Mouse (Mus musculus): Measurements from ENCODE around the gene Actl6b. TPM values are rescaled to one million over a fixed set of nuclear protein-coding genes. Genes with fewer than 3 reads are reported as not detected.

Gene Actl6b
- not detected in 2 replicates for polyA plus RNA-seq (2012; ENCODE audit: low replicate concordance)

GRCm38 (mm10) chr5:137553411-137553837, at the start of gene Actl6b:
Gene Actl6b, plus strand, starts transcription at chr5:137553517.

DNA sequence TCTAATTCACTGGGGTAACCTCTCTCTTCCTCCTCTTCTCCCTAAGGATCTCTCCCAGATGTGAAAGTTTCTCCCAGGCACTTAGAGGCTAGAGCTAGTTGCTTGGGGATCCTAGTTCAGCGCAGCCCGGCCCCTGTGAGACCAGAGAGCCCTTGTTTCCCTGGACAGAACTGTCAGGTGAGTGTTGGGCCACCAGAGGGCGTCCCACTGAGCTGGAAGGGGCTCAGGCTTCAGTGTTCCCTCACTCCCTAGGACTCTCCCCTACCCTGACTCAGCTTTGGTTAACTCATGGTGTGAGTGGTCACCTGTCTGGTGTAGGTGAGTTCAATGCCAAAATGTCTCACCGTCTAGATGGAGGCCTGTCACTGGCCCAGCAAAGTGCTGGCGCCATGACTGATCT, 34.9 kb upstream of the Actl6b start, which contains the start of gene Gigyf1:
TSS of gene Gigyf1 (plus strand) at position 113 of the 400 bp plus-strand sequence.

DNA sequence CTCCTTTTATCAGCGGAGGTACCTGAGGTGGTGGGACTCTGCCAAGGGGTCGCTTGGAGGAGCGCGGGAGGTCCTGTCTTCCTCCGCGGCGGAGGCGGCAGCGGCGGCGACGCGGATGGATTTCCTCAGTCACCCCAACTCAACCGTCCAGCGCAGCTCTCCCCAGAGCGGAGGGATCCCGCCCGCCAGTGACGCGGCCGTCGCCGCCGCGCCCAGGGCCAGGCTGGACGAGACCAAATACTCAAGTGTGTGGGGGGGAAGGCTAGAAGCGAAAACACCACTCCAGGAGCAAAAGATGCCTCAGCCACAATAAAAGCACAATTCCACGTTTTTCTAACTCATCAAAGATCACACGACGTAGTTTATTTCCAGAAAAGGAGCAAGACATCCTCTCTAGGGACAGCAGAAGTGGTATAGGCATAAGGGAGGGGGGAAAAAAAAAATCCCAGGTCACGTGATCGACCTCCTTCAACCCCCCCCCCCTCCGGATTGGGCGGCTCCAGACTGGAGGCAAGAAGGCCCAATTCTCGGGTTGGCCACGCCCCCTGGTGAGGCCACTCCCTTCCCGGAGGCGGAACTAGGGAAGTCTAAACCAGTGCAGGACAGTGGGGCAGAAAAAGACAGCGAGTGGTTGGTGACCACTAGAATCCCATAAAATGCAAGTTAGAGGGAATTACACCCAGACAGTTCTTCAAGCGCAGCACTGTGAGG, 20.0 kb upstream of the Actl6b start, which contains the start of the genes Epo and Gnb2:
TSS of gene Epo (minus strand) at position 126 of the 711 bp plus-strand sequence.
TSS of gene Gnb2 (minus strand) at position 394 of the 711 bp plus-strand sequence.

DNA sequence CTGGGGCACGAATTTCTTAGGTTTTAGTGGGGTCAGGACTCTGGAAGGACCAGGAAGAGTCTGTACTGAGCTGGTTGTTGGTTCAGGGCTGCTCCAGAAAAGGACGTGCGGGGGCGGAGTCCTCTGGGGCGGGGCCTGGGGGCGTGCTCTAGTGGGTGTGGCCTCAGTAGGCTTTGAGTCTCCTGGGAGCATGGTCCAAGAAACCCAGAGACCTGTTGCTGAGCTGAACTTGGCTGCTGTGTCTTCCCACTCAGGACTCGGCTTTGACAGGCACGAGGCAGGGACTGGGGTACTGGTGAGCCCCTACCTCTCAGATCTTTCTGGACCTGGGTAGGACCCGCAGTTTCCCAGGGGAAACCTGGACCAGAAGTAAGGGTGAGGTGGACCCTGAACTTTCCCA, 16.3 kb downstream of the Actl6b start, which contains the start of gene Tfr2:
TSS of gene Tfr2 (plus strand) at position 176 of the 400 bp plus-strand sequence.

DNA sequence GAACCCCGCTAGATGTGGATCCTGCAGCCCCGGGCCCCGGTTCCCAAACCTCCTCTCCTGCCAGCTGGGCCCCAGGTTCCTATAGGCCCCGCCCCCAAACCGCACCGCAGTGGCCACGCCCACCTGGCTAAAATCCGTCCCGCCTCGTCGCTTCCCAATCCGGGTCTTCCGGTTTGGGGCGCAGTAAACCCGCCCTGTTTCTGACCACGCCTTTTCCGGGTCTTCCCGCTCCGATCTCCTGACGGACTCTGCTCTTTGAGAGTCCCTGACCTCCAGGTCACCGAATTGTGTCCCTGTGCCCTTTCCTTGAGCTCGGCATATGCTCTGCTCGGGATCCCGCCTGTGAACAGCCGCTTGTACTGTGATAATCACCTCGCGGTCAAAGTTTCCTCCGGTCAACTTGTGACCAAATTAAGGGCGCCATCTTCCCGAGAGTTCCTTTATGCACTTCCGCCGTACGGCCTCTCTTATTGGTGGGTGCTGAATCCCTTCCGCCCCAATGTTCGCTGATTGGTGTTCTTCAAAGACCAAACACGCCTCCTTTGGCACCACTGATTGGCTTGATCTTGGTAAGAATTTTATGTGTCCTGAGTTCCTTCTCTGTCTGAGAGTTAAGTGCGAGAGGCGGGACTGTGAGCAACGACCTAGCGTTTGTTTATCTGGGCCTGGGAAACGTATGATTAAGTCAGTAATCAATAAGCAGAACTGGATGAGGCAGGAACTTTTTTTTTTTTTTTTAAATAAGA, 47.5 kb downstream of the Actl6b start, which contains the start of gene Mospd3:
TSS of gene Mospd3 (minus strand) at position 440 of the 746 bp plus-strand sequence.

GRCm38 (mm10) chr5:137613550-137613949, 60.2 kb downstream of the Actl6b start, which contains the start of gene Pcolce:
Gene Pcolce, minus strand, starts transcription at chr5:137613784.

Other genes with a start within 250 kb of the Actl6b start
- gene Srrt, start 245.8 kb upstream of the Actl6b start, polyA plus RNA-seq (2012; ENCODE audit: low replicate concordance), result 292 and 329 TPM in 2 replicates
- gene Trip6, start 239.1 kb upstream of the Actl6b start, polyA plus RNA-seq (2012; ENCODE audit: low replicate concordance), result 8.5 and 16.7 TPM in 2 replicates
- gene Slc12a9, start 219.9 kb upstream of the Actl6b start, polyA plus RNA-seq (2012; ENCODE audit: low replicate concordance), result 19.9 and 21.4 TPM in 2 replicates
- 0.77 and 1.5 TPM in 2 replicates for gene Ephb4, start 203.4 kb upstream of the Actl6b start, polyA plus RNA-seq (2012; ENCODE audit: low replicate concordance)
- 0.27 and 1.3 TPM in 2 replicates for gene Zan, start 76.5 kb upstream of the Actl6b start, polyA plus RNA-seq (2012; ENCODE audit: low replicate concordance)
- 22.2 and 55.1 TPM in 2 replicates for gene Pop7, start 51.0 kb upstream of the Actl6b start, polyA plus RNA-seq (2012; ENCODE audit: low replicate concordance)
- gene Gigyf1, start 35.0 kb upstream of the Actl6b start, polyA plus RNA-seq (2012; ENCODE audit: low replicate concordance), result 93.0 and 157 TPM in 2 replicates
- gene Epo, start 20.3 kb upstream of the Actl6b start, polyA plus RNA-seq (2012; ENCODE audit: low replicate concordance), result not detected in 2 replicates
- 466 and 724 TPM in 2 replicates for gene Gnb2, start 20.0 kb upstream of the Actl6b start, polyA plus RNA-seq (2012; ENCODE audit: low replicate concordance)
- gene Tfr2, start 16.3 kb downstream of the Actl6b start, polyA plus RNA-seq (2012; ENCODE audit: low replicate concordance), result 2.0 and 13.3 TPM in 2 replicates
- 343 and 978 TPM in 2 replicates for gene Mospd3, start 47.5 kb downstream of the Actl6b start, polyA plus RNA-seq (2012; ENCODE audit: low replicate concordance)
- gene Pcolce, start 60.3 kb downstream of the Actl6b start, polyA plus RNA-seq (2012; ENCODE audit: low replicate concordance), result 2.0 and 8.5 TPM in 2 replicates
- gene Fbxo24, start 75.5 kb downstream of the Actl6b start, polyA plus RNA-seq (2012; ENCODE audit: low replicate concordance), result 0.09 and 0.20 TPM in 2 replicates
- gene Lrch4, start 75.6 kb downstream of the Actl6b start, polyA plus RNA-seq (2012; ENCODE audit: low replicate concordance), result 391 and 723 TPM in 2 replicates
- 44.7 and 56.6 TPM in 2 replicates for gene Gm20605, start 75.7 kb downstream of the Actl6b start, polyA plus RNA-seq (2012; ENCODE audit: low replicate concordance)
- gene Sap25, start 87.8 kb downstream of the Actl6b start, polyA plus RNA-seq (2012; ENCODE audit: low replicate concordance), result 167 and 231 TPM in 2 replicates
- gene Irs3, start 92.2 kb downstream of the Actl6b start, polyA plus RNA-seq (2012; ENCODE audit: low replicate concordance), result 0.17 and 0.21 TPM in 2 replicates
- 41.0 and 59.6 TPM in 2 replicates for gene Agfg2, start 131.2 kb downstream of the Actl6b start, polyA plus RNA-seq (2012; ENCODE audit: low replicate concordance)
- gene Nyap1, start 188.1 kb downstream of the Actl6b start, polyA plus RNA-seq (2012; ENCODE audit: low replicate concordance), result 3.5 and 11.1 TPM in 2 replicates
- gene Tsc22d4, start 192.2 kb downstream of the Actl6b start, polyA plus RNA-seq (2012; ENCODE audit: low replicate concordance), result 642 and 1,190 TPM in 2 replicates
- 82.7 and 175 TPM in 2 replicates for gene Ppp1r35, start 225.3 kb downstream of the Actl6b start, polyA plus RNA-seq (2012; ENCODE audit: low replicate concordance)
- 168 and 453 TPM in 2 replicates for gene Mepce, start 234.1 kb downstream of the Actl6b start, polyA plus RNA-seq (2012; ENCODE audit: low replicate concordance)
- gene Zcwpw1, start 234.3 kb downstream of the Actl6b start, polyA plus RNA-seq (2012; ENCODE audit: low replicate concordance), result 2.2 and 5.2 TPM in 2 replicates

All from hematopoietic multipotent progenitor cell, adult 10-12 weeks (in vitro differentiated cells).